Mouse (Mus musculus) hindbrain, embryonic 13.5 days (tissue): ENCODE measurements around the gene Kcnn1. TPM values are rescaled to one million over a fixed set of nuclear protein-coding genes. Genes with fewer than 3 reads are reported as not detected.

ENCODE experiments used
- ATAC-seq: fragments of 200-750 bp; cut with Nextera tagmentation; 2 replicates; pipeline ENCODE4 v1.8.0; 2017; ENCODE audit warnings: moderate TSS enrichment; ENCODE audit not compliant: low FRiP score
- H3K27ac ChIP-seq: fragments of 300-500 bp; sonication (generic); 2 replicates; pipeline ENCODE4 v1.5.1; 2015; ENCODE audit warnings: inconsistent platforms, mild to moderate bottlenecking, moderate library complexity
- H3K27me3 ChIP-seq: fragments of 300-500 bp; sonication (generic); 2 replicates; pipeline ENCODE4 v1.6.1; 2015; ENCODE audit warnings: mild to moderate bottlenecking, inconsistent platforms
- H3K36me3 ChIP-seq: fragments of 300-500 bp; sonication (generic); 2 replicates; pipeline ENCODE4 v1.6.1; 2015; ENCODE audit warnings: mild to moderate bottlenecking, inconsistent platforms
- H3K4me1 ChIP-seq: fragments of 300-500 bp; sonication (generic); replicated peaks from 2 replicates; pipeline ENCODE4 v1.6.1; 2015; ENCODE audit warnings: inconsistent platforms
- H3K4me2 ChIP-seq: fragments of 300-500 bp; sonication (generic); 2 replicates; pipeline ENCODE4 v1.6.1; 2015; ENCODE audit warnings: inconsistent platforms, mild to moderate bottlenecking, moderate library complexity
- H3K4me3 ChIP-seq: fragments of 300-500 bp; sonication (generic); 2 replicates; pipeline ENCODE4 v1.5.1; 2015; ENCODE audit warnings: mild to moderate bottlenecking, inconsistent platforms
- H3K9ac ChIP-seq: fragments of 300-500 bp; sonication (generic); 2 replicates; pipeline ENCODE4 v1.6.1; 2015; ENCODE audit warnings: mild to moderate bottlenecking, inconsistent platforms
- H3K9me3 ChIP-seq: fragments of 300-500 bp; sonication (generic); 2 replicates; pipeline ENCODE4 v1.6.1; 2016; ENCODE audit warnings: inconsistent platforms
- WGBS: fragments of 180-500 bp; shearing (Covaris S2); methylation state at CpG from one replicate; pipeline ENCODE4 v1.1.7; 2015; 5-methylcytosine and 5-hydroxymethylcytosine counted together
- polyA plus RNA-seq: library from polyadenylated mRNA; unstranded; fragments of >200 nt; fragmentation: Nextera tagmentation; extraction: Ambion mirVana; gene quantifications from 2 replicates; pipeline ENCODE4 v1.2.1, GENCODE M21; 2015

Kcnn1 gene
- polyA plus RNA-seq, 1 experiment from 2014 or later: 17.7 TPM

DNA sequence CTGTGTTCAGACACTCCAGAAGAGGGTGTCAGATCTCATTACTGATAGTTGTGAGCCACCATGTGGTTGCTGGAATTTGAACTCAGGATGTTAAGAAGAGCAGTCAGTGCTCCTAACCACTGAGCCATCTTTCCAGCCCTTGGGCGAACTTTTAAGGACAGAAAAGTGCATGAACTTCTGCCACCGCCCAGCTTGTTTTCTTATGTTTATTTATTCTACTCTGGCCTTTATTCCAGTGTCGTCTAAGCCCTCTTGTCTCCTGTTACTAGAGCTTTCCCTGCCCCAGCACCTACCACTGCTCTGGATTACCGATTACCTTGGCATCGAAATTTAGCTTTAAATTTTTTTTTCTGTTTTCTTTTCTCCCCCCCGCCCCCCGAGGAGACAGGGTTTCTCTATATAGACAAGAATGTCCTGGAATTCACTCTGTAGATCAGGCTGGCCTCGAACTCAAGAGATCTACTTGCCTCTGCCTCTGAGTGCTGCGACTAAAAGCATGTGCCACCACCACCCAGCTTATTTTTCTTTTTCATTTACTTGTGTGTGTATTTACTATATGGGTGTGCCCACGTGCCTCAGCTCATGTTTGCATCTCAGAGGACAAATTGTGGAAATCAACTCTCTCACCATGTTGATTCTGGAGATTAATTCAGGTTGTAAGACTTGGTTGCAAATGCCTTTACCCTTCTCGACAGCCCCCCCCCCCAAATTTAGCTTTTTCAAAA, 60.1 kb downstream of the Kcnn1 start:
- Histone ChIP-seq H3K9ac (no peak overlapping the region), H3K27me3 (peaks cover 93% of the 10 kb centered on the region), H3K9me3 (no peaks in the 10 kb centered on the region), H3K4me3 (no peak overlapping the region), H3K36me3 (no peaks in the 10 kb centered on the region), H3K4me1 (peaks cover 30% of the 10 kb centered on the region), H3K27ac (no peak overlapping the region), H3K4me2 (no peak overlapping the region)
- ATAC-seq: no peak
- 67% methylated on average over 11 of the region's 11 CpGs for WGBS

DNA sequence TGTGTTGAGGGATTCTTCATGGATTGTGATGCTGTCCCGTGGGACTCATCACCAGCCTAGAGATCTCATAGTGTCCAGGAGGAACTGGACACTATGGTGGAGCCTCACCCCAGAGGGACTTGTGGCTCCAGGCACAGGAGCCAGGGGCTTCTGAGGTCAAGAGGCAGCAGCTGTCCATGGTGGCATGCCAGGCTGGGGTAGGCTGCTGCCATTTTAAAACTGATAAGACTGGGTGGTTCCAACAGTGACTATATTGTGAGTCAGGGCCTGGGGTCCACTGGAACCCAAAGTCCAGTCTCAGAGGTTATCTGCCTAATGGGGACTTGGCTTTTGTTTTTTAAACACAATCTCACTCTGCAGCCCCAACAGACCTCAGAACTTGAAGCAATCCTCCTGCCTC, 61.2 kb downstream of the Kcnn1 start:
- WGBS: 83% methylated on average over 1 of the region's 1 CpGs
- H3K4me3 ChIP-seq: no peak overlapping the region
- no peaks in the 10 kb centered on the region for H3K36me3 ChIP-seq
- no peak overlapping the region for H3K4me2 ChIP-seq
- peaks cover 87% of the 10 kb centered on the region for H3K27me3 ChIP-seq
- no peak overlapping the region for H3K27ac ChIP-seq
- ATAC-seq: no peak
- H3K9me3 ChIP-seq: no peaks in the 10 kb centered on the region
- H3K4me1 ChIP-seq: peaks cover 36% of the 10 kb centered on the region
- H3K9ac ChIP-seq: no peak overlapping the region

GRCm38 (mm10) chr8:70801156-70801555, 61.9 kb downstream of the Kcnn1 start:
- no peak overlapping the region for H3K4me3 ChIP-seq
- H3K27me3 ChIP-seq: peaks cover 80% of the 10 kb centered on the region
- WGBS: 28% methylated on average over 15 of the region's 15 CpGs
- H3K4me2 ChIP-seq: no peak overlapping the region
- no peaks in the 10 kb centered on the region for H3K36me3 ChIP-seq
- H3K27ac ChIP-seq: no peak overlapping the region
- peaks cover 41% of the 10 kb centered on the region for H3K4me1 ChIP-seq
- H3K9me3 ChIP-seq: no peaks in the 10 kb centered on the region
- no peak for ATAC-seq
- H3K9ac ChIP-seq: no peak overlapping the region

GRCm38 (mm10) chr8:70800648-70801047, 62.4 kb downstream of the Kcnn1 start:
- Histone ChIP-seq H3K9ac (no peak overlapping the region), H3K27ac (no peak overlapping the region; the same call in 1 of the 2 replicates), H3K9me3 (no peaks in the 10 kb centered on the region), H3K4me1 (peaks cover 43% of the 10 kb centered on the region), H3K4me2 (no peak overlapping the region), H3K27me3 (peaks cover 75% of the 10 kb centered on the region), H3K4me3 (no peak overlapping the region), H3K36me3 (no peaks in the 10 kb centered on the region)
- 47% methylated on average over 10 of the region's 10 CpGs for WGBS
- ATAC-seq: no peak

DNA sequence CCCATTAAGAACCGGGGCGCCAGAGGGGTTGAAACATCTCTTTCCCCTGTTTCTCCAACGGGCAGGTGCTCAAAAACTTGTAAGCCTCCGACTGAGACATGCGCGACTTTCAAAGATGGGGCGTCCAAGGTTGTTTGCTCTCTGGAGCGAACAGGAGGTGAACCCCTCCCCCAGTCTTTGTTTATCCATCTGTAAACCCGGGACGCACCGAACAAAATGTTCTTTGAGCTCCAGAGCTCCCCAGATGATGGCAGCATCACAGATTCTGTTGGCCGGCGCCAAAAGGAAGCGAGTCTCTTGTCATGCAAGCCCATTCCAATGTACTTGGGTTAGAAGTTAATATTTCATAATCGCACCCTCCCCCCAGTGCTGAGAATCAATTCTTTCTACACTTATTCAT, 64.8 kb downstream of the Kcnn1 start:
- H3K9ac ChIP-seq: peak overlapping the region; percentile 75; the same call in 1 of the 2 replicates
- no peak for ATAC-seq
- peaks cover 35% of the 10 kb centered on the region for H3K4me1 ChIP-seq
- H3K36me3 ChIP-seq: no peaks in the 10 kb centered on the region
- no peaks in the 10 kb centered on the region for H3K9me3 ChIP-seq
- 11% methylated on average over 15 of the region's 15 CpGs for WGBS
- no peak overlapping the region for H3K27ac ChIP-seq
- peaks cover 56% of the 10 kb centered on the region for H3K27me3 ChIP-seq
- peak overlapping the region; percentile 87 for H3K4me2 ChIP-seq
- H3K4me3 ChIP-seq: peak overlapping the region; percentile 53

DNA sequence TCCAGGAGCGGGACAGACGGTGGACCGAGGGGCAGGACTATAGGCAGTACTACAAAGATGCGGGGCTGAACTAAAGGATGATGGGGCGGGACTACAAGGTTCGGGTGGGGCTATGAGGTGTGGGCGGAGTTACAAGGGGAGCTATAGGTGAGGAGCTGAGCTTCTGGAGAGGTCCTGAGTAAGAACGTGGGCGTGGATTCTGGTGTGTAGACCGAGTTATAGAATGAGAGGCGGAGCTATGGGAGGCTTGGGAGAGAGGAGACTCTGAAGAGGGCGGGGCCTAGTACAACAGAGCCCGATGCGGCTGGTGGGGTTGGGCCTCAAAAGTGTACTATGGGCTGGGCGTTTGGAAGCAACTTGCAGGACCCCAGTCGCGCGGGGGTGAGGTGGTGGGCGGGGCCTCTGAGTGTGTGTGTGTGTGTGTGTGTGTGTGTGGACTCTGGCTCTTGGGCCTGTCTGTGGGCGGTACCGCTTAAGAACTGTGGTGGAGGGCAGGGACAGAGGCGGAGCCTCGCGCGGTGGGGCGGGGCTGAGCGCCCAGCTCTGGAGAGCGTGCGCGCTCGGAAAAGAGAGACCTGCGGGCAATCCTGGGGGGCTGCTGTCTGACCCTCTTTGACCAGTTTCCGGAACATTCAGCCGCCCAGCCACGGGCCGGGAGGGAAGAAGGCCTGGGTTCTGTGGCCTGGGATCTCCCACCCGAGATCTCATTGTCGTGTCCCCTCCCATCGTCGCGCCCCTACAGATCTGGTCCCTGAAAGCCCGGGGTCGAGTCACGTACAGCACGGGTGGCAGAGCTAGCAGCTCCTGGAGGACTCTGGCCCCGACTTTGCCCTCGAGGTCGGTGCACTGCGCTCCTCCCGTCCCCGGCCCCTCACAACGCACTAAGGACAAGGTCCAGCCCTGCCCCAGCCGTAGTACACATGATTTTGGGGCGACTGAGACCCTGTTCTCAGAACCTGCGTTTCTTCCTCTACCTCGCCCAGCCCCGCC, 65.7 kb downstream of the Kcnn1 start:
- Histone ChIP-seq H3K9ac (peak overlapping the region; percentile 75), H3K27me3 (peaks cover 47% of the 10 kb centered on the region), H3K9me3 (no peaks in the 10 kb centered on the region), H3K27ac (peak overlapping the region; percentile 48; the same call in 1 of the 2 replicates), H3K4me1 (peaks cover 42% of the 10 kb centered on the region), H3K4me2 (peak overlapping the region; percentile 87), H3K36me3 (no peaks in the 10 kb centered on the region), H3K4me3 (peak overlapping the region; percentile 53)
- WGBS: under 1% methylated on average over 52 of the region's 57 CpGs
- ATAC-seq: peak; percentile 82

DNA sequence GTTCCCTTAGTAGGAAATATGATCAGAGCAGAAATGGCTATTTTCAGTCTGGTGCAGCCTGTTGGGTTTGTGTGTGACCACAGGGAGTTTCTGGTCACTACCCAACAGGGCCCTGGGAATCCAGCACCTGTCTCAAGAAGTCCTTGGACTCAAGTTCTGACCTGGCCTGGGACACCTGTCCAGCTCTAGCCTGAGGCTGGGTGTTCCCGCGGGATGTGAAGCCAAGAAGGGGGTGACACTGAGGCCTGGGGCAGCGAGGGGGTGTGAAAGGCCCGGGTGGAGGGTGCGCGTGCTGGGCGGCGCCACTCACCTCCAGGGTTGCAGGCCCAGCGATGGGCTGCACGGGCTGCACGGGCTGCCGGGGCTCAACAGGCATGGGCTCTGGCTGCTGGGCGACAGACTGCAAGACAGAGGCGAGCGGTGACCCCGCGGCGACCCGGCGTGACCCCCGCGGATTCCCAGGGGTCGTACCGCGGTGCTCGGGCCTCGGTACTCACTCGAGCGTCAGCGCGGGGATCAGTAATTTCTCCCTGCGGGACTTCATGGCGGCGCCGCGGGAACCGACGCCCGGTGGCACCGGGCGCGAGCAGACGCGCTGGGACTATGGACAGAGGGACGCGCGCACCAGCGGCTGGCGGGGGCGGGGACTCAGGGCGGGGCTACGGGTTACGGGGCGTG, 66.5 kb downstream of the Kcnn1 start:
- WGBS: under 1% methylated on average over 54 of the region's 54 CpGs
- peak overlapping the region; percentile 44 for H3K27ac ChIP-seq
- peak overlapping the region; percentile 75 for H3K9ac ChIP-seq
- peak overlapping the region; percentile 87 for H3K4me2 ChIP-seq
- no peaks in the 10 kb centered on the region for H3K36me3 ChIP-seq
- peaks cover 46% of the 10 kb centered on the region for H3K4me1 ChIP-seq
- peak; percentile 1; the same call in 1 of the 2 replicates for ATAC-seq
- peaks cover 38% of the 10 kb centered on the region for H3K27me3 ChIP-seq
- no peaks in the 10 kb centered on the region for H3K9me3 ChIP-seq
- H3K4me3 ChIP-seq: peak overlapping the region; percentile 53

- no peak for ATAC-seq
- no peak overlapping the region for H3K9ac ChIP-seq
- H3K36me3 ChIP-seq: no peaks in the 10 kb centered on the region
- H3K4me3 ChIP-seq: no peak overlapping the region
- no peak overlapping the region for H3K27ac ChIP-seq
- no peaks in the 10 kb centered on the region for H3K9me3 ChIP-seq
- peaks cover 30% of the 10 kb centered on the region for H3K27me3 ChIP-seq
- WGBS: 79% methylated on average over 2 of the region's 2 CpGs
- peaks cover 51% of the 10 kb centered on the region for H3K4me1 ChIP-seq
- no peak overlapping the region for H3K4me2 ChIP-seq
Measured at GRCm38 (mm10) chr8:70795370-70795769, 67.7 kb downstream of the Kcnn1 start.

DNA sequence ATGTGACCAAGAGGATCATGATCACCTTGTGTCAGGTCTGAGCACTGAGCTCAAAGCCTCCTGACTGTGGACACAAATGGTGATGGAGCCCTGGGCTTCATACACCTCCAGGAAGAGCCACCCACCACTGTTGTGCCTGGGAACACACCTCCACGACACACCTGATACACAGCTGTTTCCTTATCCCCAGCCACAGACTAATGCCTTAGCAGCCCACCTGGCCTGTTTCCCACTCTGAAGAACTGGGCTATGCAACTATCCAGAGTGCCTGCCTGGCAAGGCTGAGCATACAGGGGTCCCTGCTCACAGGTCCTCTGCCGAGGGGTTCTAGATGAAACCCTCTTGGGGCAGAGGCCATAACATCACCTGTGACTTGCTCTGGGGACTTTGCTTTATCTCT, 68.8 kb downstream of the Kcnn1 start:
- Histone ChIP-seq H3K9me3 (no peaks in the 10 kb centered on the region), H3K27me3 (peaks cover 25% of the 10 kb centered on the region), H3K9ac (no peak overlapping the region), H3K36me3 (0 out of 2 replicates have a peak, but pooled peaks cover 5% of the 10 kb centered on the region), H3K27ac (no peak overlapping the region), H3K4me2 (no peak overlapping the region), H3K4me3 (no peak overlapping the region), H3K4me1 (peaks cover 52% of the 10 kb centered on the region)
- ATAC-seq: no peak
- WGBS: 88% methylated on average over 2 of the region's 2 CpGs

- Histone ChIP-seq H3K36me3 (peaks cover 19% of the 10 kb centered on the region), H3K9me3 (no peaks in the 10 kb centered on the region), H3K27ac (peak overlapping the region; percentile 90), H3K4me1 (peaks cover 48% of the 10 kb centered on the region), H3K4me3 (peak overlapping the region; percentile 60), H3K4me2 (peak overlapping the region; percentile 69), H3K9ac (peak overlapping the region; percentile 88), H3K27me3 (peaks cover 24% of the 10 kb centered on the region)
- under 1% methylated on average over 20 of the region's 20 CpGs for WGBS
- peak; percentile 56; the same call in 1 of the 2 replicates for ATAC-seq
Measured at GRCm38 (mm10) chr8:70792700-70793099, 70.4 kb downstream of the Kcnn1 start.
